ENCODE assay signal across 24 mouse cellular contexts in the genomic region with DNA sequence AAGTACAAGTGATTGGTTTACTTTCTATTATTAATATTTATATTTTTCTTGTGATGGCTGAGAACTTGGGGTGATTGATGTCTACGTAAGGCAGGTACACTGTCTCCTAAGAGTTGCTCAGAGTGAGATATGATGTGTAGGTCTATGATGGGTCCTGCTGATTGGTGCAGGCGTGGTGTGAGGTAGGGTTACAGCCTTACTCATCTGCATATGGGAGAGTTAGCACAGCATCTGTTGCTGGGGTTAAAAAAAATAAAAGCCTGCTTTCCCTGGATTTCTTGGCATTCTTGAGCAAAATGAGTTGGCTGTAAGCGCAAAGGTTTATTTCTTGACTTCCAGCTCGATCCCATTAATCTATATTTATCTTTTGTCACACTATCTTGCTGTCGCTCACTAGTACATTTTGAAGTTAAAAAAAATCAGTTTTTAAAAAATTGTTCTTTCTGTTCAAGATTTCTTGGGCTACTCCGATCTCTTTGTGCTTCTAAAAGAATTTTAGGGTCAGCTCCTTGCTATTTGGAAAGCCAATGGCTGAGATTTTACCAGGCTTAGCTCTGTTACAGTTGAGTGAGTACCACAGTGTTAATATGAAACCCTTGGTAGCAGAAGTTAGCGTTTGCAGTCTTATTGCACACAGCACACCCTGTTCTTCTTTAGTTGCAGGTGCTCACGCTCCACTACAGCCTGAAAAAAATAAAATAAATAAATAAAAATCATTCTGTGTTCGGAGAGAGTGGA.
A peak's percentile ranks its signal among the peaks of the same experiment; 100 is the strongest.
DNase-seq lines count a peak whose midpoint lies in the region; ATAC-seq lines count a peak whose summit lies in the region.
"Had no signal": no experiment of that assay in that cellular context is flagged by ENCODE, and none has a peak within 500 bp of the region (broad histone marks: within the 10 kb centered on the region; RNA-seq: fewer than 3 reads in every experiment).

No protein-coding gene starts in this region.

- H3K9ac ChIP-seq in forebrain, embryonic 14.5 days (ENCODE audit: low read length): no peak overlapping the region
- H3K9ac ChIP-seq in forebrain, embryonic 12.5 days: no peak overlapping the region
- H3K9ac ChIP-seq: embryonic facial prominence, embryonic 12.5 days; heart, embryonic 15.5 days; hindbrain, embryonic 13.5 days; liver, embryonic 15.5 days; lung, embryonic 15.5 days; midbrain, embryonic 15.5 days; neural tube, embryonic 12.5 days; stomach, embryonic 15.5 days had no signal

- H3K4me2 ChIP-seq in forebrain, embryonic 14.5 days (ENCODE audit: low read length): no peak overlapping the region
- no peak overlapping the region for H3K4me2 ChIP-seq in forebrain, embryonic 12.5 days
- H3K4me2 ChIP-seq: embryonic facial prominence, embryonic 12.5 days; heart, embryonic 15.5 days; hindbrain, embryonic 13.5 days; liver, embryonic 15.5 days; lung, embryonic 15.5 days; midbrain, embryonic 15.5 days; neural tube, embryonic 12.5 days; stomach, embryonic 15.5 days had no signal

- peak; percentile 16 for DNase-seq in forebrain, embryonic 14.5 days (ENCODE audit: low spot score)
- DNase-seq in kidney, adult 9 months: peak; percentile 49
- no peak for DNase-seq in kidney, adult 18-20 months
- peak; percentile 16 to 17 for DNase-seq in right cerebral cortex, adult 2 months (ENCODE audit: low spot score in 2 of 2)
- DNase-seq in right cerebral cortex, postnatal 4 days: no peak
- DNase-seq in layer of hippocampus, postnatal 36 days: no peak
- DNase-seq: adrenal gland, postnatal 14 days; cerebellum, postnatal 10 days; heart, postnatal 36 days; liver; lung, postnatal 4 days; thymus, adult 2 months; thymus, postnatal 4 days had no signal

- no peaks in the 10 kb centered on the region for H3K36me3 ChIP-seq in forebrain, embryonic 14.5 days (ENCODE audit: control insufficient read depth, insufficient read depth, low read length)
- no peaks in the 10 kb centered on the region for H3K36me3 ChIP-seq in forebrain, embryonic 12.5 days (replicated peaks)
- H3K36me3 ChIP-seq: embryonic facial prominence, embryonic 12.5 days; heart, embryonic 15.5 days; hindbrain, embryonic 13.5 days; liver, embryonic 15.5 days; lung, embryonic 15.5 days; midbrain, embryonic 15.5 days; neural tube, embryonic 12.5 days; stomach, embryonic 15.5 days had no signal

- no peaks in the 10 kb centered on the region for H3K27me3 ChIP-seq in forebrain, embryonic 14.5 days (replicated peaks; ENCODE audit: control insufficient read depth, insufficient read depth, low read length)
- H3K27me3 ChIP-seq in forebrain, embryonic 12.5 days: no peaks in the 10 kb centered on the region
- H3K27me3 ChIP-seq: embryonic facial prominence, embryonic 12.5 days; heart, embryonic 15.5 days; hindbrain, embryonic 13.5 days; liver, embryonic 15.5 days; lung, embryonic 15.5 days; midbrain, embryonic 15.5 days; neural tube, embryonic 12.5 days; stomach, embryonic 15.5 days had no signal

- no peak for ATAC-seq in forebrain, embryonic 14.5 days
- ATAC-seq in forebrain, embryonic 12.5 days (ENCODE audit: low FRiP score): no peak
- ATAC-seq: CD4-positive, CD25-positive, alpha-beta regulatory T cell, adult 4 months; inflammation-experienced regulatory T-cells, adult 6 months; midbrain, embryonic 15.5 days had no signal

- no peak overlapping the region for H3K27ac ChIP-seq in forebrain, embryonic 14.5 days (ENCODE audit: low read depth, low read length)
- H3K27ac ChIP-seq in forebrain, embryonic 12.5 days: no peak overlapping the region
- H3K27ac ChIP-seq: embryonic facial prominence, embryonic 12.5 days; heart, embryonic 15.5 days; hindbrain, embryonic 13.5 days; liver, embryonic 15.5 days; lung, embryonic 15.5 days; midbrain, embryonic 15.5 days; neural tube, embryonic 12.5 days; stomach, embryonic 15.5 days had no signal

- H3K4me1 ChIP-seq in forebrain, embryonic 14.5 days (ENCODE audit: control insufficient read depth, insufficient read depth, low read length): no peaks in the 10 kb centered on the region
- H3K4me1 ChIP-seq in forebrain, embryonic 12.5 days: no peaks in the 10 kb centered on the region
- H3K4me1 ChIP-seq: embryonic facial prominence, embryonic 12.5 days; heart, embryonic 15.5 days; hindbrain, embryonic 13.5 days; liver, embryonic 15.5 days; lung, embryonic 15.5 days; midbrain, embryonic 15.5 days; neural tube, embryonic 12.5 days; stomach, embryonic 15.5 days had no signal

- no peak overlapping the region for H3K4me3 ChIP-seq in forebrain, embryonic 14.5 days (ENCODE audit: low read depth, low read length)
- H3K4me3 ChIP-seq in forebrain, embryonic 12.5 days (replicated peaks): no peak overlapping the region
- H3K4me3 ChIP-seq: embryonic facial prominence, embryonic 12.5 days; heart, embryonic 15.5 days; hindbrain, embryonic 13.5 days; liver, embryonic 15.5 days; lung, embryonic 15.5 days; midbrain, embryonic 15.5 days; neural tube, embryonic 12.5 days; stomach, embryonic 15.5 days had no signal

- 87% methylated on average over 9 of the region's 9 CpGs for whole genome bisulfite sequencing in forebrain, embryonic 14.5 days
- 88% methylated on average over 9 of the region's 9 CpGs for WGBS in forebrain, embryonic 12.5 days

- H3K9me3 ChIP-seq in forebrain, embryonic 14.5 days (replicated peaks; ENCODE audit: control insufficient read depth, low read length): no peaks in the 10 kb centered on the region
- no peaks in the 10 kb centered on the region for H3K9me3 ChIP-seq in forebrain, embryonic 12.5 days
- H3K9me3 ChIP-seq: embryonic facial prominence, embryonic 12.5 days; heart, embryonic 15.5 days; hindbrain, embryonic 13.5 days; liver, embryonic 15.5 days; lung, embryonic 15.5 days; midbrain, embryonic 15.5 days; neural tube, embryonic 12.5 days; stomach, embryonic 15.5 days had no signal

Comparison
In these comparisons a context has a peak if more than half of its experiments do, and no peak if none do; other contexts are left out.
1. DNase-seq: peak in forebrain, embryonic 14.5 days (single experiment), kidney, adult 9 months (single experiment) and right cerebral cortex, adult 2 months (2 of 2); none in kidney, adult 18-20 months (single experiment), right cerebral cortex, postnatal 4 days (single experiment) and layer of hippocampus, postnatal 36 days (0 of 2).